Mouse (Mus musculus): Measurements from ENCODE around the gene Cdx2. TPM values are rescaled to one million over a fixed set of nuclear protein-coding genes. Genes with fewer than 3 reads are reported as not detected.

Gene Cdx2
- polyA plus RNA-seq, 1 experiment: 0.03 TPM

DNA sequence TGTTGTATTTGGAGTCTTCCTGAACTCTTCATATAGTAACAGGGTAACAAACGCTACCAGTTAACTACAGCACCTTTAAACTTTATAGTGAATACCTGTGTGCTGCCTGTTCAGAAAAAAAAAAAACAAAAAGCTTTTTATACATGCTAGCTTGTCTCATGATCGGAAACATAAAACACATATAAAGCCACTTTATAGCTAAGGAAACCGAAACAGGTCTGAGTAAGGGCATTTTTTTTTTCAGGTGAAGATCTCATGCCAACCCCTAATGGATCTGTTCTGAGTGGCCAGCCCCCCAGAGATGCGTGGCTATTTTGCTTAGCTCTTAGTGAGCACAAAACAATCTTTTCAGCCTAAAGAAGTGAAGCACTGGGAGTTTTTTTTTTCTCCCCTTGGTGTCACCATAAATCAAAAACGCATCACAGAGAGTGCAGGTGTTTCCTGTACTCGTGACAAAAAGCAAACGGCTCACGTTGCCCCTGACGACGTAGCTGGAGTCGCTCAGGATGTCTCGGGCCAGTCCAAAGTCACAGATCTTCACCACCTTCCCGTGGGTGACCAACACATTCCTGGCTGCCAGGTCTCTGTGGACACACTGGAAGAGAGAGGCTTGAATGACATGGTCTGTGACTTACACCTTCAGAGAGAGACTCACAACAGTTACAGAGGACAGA is 33.8 kb upstream of the Cdx2 start:
- H3K36me3 ChIP-seq (ENCODE audit: control insufficient read depth): no peaks in the 10 kb centered on the region
- H3K4me1 ChIP-seq (ENCODE audit: control insufficient read depth): no peaks in the 10 kb centered on the region
- TF ChIP-seq GATA1 (IDR thresholded peaks at IDR 0.05; ENCODE audit: low read length) (no peak), TAL1 (IDR thresholded peaks at IDR 0.05; ENCODE audit: low read length) (no peak)
- H3K9me3 ChIP-seq (ENCODE audit: control insufficient read depth, low read length): no peaks in the 10 kb centered on the region
- no peaks in the 10 kb centered on the region for H3K27me3 ChIP-seq (ENCODE audit: control insufficient read depth)
- no peak overlapping the region for H3K4me3 ChIP-seq (replicated peaks)

DNA sequence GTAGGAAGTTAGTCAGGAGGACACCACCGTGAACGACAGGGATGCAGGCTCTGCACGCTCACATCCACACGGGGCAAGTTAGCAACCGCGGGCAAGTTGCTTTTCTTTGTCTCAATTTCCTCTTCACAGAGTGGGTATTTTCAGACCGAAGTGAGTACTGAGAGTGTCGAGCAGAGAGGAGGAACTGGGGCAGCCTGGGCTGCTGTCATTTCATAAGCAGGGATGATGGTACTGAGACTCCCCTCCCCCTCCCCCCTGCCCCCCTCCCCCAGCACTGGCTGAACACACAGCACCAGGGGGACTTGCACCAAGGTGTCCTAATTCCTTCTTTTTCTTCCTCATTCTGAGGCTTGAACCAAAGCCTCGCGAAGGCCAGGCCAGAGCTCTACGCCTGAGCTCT is 32.5 kb upstream of the Cdx2 start:
- no peaks in the 10 kb centered on the region for H3K36me3 ChIP-seq (ENCODE audit: control insufficient read depth)
- H3K4me1 ChIP-seq (ENCODE audit: control insufficient read depth): no peaks in the 10 kb centered on the region
- H3K4me3 ChIP-seq (replicated peaks): no peak overlapping the region
- no peaks in the 10 kb centered on the region for H3K9me3 ChIP-seq (ENCODE audit: control insufficient read depth, low read length)
- no peaks in the 10 kb centered on the region for H3K27me3 ChIP-seq (ENCODE audit: control insufficient read depth)
- TF ChIP-seq TAL1 (IDR thresholded peaks at IDR 0.05; ENCODE audit: low read length) (no peak), GATA1 (IDR thresholded peaks at IDR 0.05; ENCODE audit: low read length) (no peak)

DNA sequence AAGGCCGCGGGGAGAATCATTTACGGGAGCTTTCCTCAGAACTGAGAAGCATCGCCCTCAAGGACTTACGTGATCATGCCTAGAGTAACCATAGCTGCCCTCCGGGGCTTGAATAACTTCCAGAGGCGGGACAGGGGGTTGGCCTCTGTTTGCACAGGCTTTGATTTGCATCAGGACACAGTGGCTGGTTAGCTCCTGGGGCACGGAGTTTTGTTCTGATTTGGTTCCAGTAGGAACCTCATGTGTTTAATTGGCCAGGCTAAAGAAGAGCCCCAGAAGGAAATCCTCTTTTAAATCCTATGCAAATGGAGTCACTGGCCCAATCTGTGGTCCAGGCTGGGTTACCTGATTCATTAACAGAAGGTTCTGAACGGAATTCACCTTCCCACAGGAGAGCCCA is 31.9 kb upstream of the Cdx2 start:
- Histone ChIP-seq H3K36me3 (ENCODE audit: control insufficient read depth) (no peaks in the 10 kb centered on the region), H3K27me3 (ENCODE audit: control insufficient read depth) (no peaks in the 10 kb centered on the region), H3K9me3 (ENCODE audit: control insufficient read depth, low read length) (no peaks in the 10 kb centered on the region), H3K4me3 (replicated peaks) (no peak overlapping the region), H3K4me1 (ENCODE audit: control insufficient read depth) (no peaks in the 10 kb centered on the region)
- no peak for TF ChIP-seq GATA1 (IDR thresholded peaks at IDR 0.05; ENCODE audit: low read length)
- no peak for TF ChIP-seq TAL1 (IDR thresholded peaks at IDR 0.05; ENCODE audit: low read length)

DNA sequence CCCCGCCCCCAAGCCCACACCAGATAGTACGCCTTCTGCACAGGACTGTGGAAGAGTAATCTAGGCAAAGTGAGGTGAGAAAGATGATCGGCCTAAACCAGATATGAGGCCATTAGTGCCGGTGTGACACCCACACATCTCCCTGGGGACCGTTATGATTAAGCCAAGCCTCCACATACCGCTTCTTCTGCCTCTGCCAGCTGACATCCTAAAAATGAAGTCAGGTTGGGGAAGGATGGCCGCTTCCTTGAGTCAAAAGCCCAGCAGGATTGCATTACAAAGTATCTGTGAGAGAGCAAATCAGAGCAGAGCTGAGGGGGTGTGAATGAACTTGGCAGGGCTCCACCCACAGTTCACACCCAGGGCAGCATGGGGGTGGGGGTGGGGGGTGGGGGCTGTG is 25.6 kb upstream of the Cdx2 start:
- Histone ChIP-seq H3K4me3 (replicated peaks) (no peak overlapping the region), H3K9me3 (ENCODE audit: control insufficient read depth, low read length) (0 out of 2 replicates have a peak, but pooled peaks cover under 1% of the 10 kb centered on the region), H3K36me3 (ENCODE audit: control insufficient read depth) (no peaks in the 10 kb centered on the region), H3K27me3 (ENCODE audit: control insufficient read depth) (no peaks in the 10 kb centered on the region), H3K4me1 (ENCODE audit: control insufficient read depth) (no peaks in the 10 kb centered on the region)
- TF ChIP-seq TAL1 (IDR thresholded peaks at IDR 0.05; ENCODE audit: low read length) (no peak), GATA1 (IDR thresholded peaks at IDR 0.05; ENCODE audit: low read length) (no peak)

DNA sequence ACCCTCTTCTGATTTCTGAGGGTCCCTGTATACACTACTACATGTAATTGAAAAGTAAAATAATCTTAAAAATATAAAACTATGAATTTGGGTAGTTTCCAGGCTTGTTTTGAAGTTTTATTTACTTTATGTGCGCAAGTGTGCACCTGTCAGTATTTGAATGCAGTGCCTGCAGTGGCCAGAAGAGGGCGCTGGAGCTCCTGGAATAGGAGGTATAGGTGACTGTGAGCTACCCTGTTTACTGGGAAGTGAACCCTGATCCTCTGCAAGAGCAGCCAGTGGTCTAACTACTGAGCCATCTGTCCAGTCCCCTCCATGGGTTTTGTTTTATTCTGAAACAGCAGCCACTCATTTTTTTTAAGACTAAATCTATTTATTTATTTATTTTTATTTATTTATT is 24.5 kb upstream of the Cdx2 start:
- TF ChIP-seq TAL1 (IDR thresholded peaks at IDR 0.05; ENCODE audit: low read length): no peak
- TF ChIP-seq GATA1 (IDR thresholded peaks at IDR 0.05; ENCODE audit: low read length): no peak
- H3K27me3 ChIP-seq (ENCODE audit: control insufficient read depth): no peaks in the 10 kb centered on the region
- H3K36me3 ChIP-seq (ENCODE audit: control insufficient read depth): no peaks in the 10 kb centered on the region
- no peaks in the 10 kb centered on the region for H3K4me1 ChIP-seq (ENCODE audit: control insufficient read depth)
- peaks cover 2% of the 10 kb centered on the region; the same call in 1 of the 2 replicates for H3K9me3 ChIP-seq (ENCODE audit: control insufficient read depth, low read length)
- H3K4me3 ChIP-seq (replicated peaks): no peak overlapping the region

DNA sequence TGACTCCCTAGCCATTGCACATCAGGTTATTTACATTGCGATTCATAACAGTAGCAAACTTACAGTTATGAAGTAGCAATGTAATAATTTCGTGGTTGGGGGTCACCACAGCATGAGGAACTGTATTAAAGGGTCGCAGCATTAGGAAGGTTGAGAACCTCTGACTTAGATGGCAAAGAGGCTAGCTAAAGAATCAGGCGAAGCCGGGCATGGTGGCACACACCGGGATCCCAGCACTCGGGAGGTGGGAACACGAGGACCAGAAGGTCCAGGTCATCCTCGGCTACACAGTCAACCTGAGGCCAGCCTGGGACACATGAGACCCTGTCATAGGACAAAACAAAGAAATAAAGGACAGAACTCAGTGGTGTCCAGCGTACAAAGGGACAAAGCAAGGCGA is 22.9 kb upstream of the Cdx2 start:
- H3K4me3 ChIP-seq (replicated peaks): no peak overlapping the region
- H3K4me1 ChIP-seq (ENCODE audit: control insufficient read depth): no peaks in the 10 kb centered on the region
- no peaks in the 10 kb centered on the region for H3K36me3 ChIP-seq (ENCODE audit: control insufficient read depth)
- no peaks in the 10 kb centered on the region for H3K27me3 ChIP-seq (ENCODE audit: control insufficient read depth)
- peaks cover 2% of the 10 kb centered on the region; the same call in 1 of the 2 replicates for H3K9me3 ChIP-seq (ENCODE audit: control insufficient read depth, low read length)
- TF ChIP-seq GATA1 (IDR thresholded peaks at IDR 0.05; ENCODE audit: low read length) (no peak), TAL1 (IDR thresholded peaks at IDR 0.05; ENCODE audit: low read length) (no peak)

DNA sequence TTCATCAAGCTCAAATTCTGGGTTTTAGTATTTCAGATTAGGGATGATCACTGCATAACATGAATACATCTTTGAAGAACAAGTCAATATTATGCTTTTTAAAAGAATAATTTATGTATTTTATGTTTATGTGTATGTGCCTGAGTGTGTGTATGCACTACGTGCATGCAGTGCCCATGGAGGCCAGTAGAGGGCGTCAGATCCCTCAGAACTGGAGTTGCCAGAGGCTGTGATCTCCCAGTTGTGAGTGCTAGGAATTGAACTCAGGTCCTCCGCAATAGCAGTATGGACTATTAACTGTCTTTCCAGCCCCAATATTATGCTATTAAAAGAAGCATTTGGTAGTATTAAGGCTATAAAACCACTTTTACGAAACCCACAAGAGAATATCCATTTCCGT is 20.6 kb upstream of the Cdx2 start:
- Histone ChIP-seq H3K36me3 (ENCODE audit: control insufficient read depth) (no peaks in the 10 kb centered on the region), H3K9me3 (ENCODE audit: control insufficient read depth, low read length) (peaks cover 2% of the 10 kb centered on the region; the same call in 1 of the 2 replicates), H3K4me1 (ENCODE audit: control insufficient read depth) (no peaks in the 10 kb centered on the region), H3K4me3 (replicated peaks) (no peak overlapping the region), H3K27me3 (ENCODE audit: control insufficient read depth) (no peaks in the 10 kb centered on the region; the same call in 1 of the 2 replicates)
- TF ChIP-seq TAL1 (IDR thresholded peaks at IDR 0.05; ENCODE audit: low read length) (no peak), GATA1 (IDR thresholded peaks at IDR 0.05; ENCODE audit: low read length) (no peak)

DNA sequence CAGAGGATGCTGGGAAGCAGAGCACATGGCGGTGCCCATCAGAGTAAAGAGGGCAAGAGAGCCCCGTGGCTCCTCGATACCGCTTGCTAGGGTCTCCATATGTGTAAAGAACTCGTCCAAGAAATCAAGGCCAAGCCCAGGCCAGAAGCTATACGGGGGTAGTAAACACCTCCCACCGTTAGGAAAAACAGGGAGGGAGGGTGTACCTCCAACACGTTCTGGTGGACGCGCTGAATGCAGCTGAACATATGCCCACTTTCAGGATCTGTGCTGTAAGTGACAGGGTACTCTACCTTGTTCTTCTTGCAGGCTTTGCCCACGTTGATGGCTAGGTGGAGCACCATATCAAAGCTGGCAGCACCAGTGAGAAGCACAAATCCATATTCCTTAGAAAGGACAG is 18.9 kb upstream of the Cdx2 start:
- Histone ChIP-seq H3K36me3 (ENCODE audit: control insufficient read depth) (no peaks in the 10 kb centered on the region), H3K4me1 (ENCODE audit: control insufficient read depth) (no peaks in the 10 kb centered on the region), H3K9me3 (ENCODE audit: control insufficient read depth, low read length) (peaks cover 2% of the 10 kb centered on the region; the same call in 1 of the 2 replicates), H3K27me3 (ENCODE audit: control insufficient read depth) (no peaks in the 10 kb centered on the region; the same call in 1 of the 2 replicates), H3K4me3 (replicated peaks) (no peak overlapping the region)
- TF ChIP-seq TAL1 (IDR thresholded peaks at IDR 0.05; ENCODE audit: low read length) (no peak), GATA1 (IDR thresholded peaks at IDR 0.05; ENCODE audit: low read length) (no peak)

DNA sequence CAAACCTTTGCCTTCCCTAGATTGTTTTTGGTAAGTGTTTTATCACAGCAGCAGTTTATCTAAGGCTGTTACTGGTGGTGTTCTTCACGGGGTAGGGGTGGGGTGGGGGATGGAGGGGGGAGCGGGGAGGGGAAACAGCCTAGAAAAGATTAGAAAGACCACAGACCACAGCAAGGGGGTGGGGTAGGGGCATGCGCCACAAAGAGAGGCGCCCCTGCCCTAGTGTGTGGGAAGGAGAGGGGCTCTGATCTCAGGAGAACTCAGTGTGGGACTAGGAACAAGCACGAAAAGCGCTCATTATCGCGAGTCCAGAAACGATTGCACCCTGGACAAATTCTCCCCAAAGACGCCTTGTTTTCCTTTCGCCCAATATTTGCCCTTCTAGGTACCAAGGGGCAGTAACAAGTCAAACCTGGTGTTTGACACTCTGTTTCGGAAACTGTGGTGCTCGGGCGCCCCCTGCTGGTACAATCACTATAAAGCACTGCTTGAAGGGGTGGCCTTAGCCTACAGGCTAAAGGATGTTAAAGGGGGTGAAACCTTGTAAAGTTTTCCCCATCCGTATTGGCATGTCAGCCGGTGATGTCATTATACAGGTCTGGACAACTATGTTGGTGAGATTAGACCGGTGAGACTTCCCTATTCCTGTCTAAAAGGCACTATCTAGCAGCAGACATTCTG is 16.3 kb upstream of the Cdx2 start:
- H3K27me3 ChIP-seq (ENCODE audit: control insufficient read depth): peaks cover 6% of the 10 kb centered on the region
- H3K4me3 ChIP-seq (replicated peaks): no peak overlapping the region
- H3K36me3 ChIP-seq (ENCODE audit: control insufficient read depth): no peaks in the 10 kb centered on the region
- peaks cover 2% of the 10 kb centered on the region; the same call in 1 of the 2 replicates for H3K9me3 ChIP-seq (ENCODE audit: control insufficient read depth, low read length)
- H3K4me1 ChIP-seq (ENCODE audit: control insufficient read depth): no peaks in the 10 kb centered on the region
- TF ChIP-seq TAL1 (IDR thresholded peaks at IDR 0.05; ENCODE audit: low read length) (no peak), GATA1 (IDR thresholded peaks at IDR 0.05; ENCODE audit: low read length) (no peak)

Measured in erythroblast, embryonic 14.5 days (primary cell).